Mouse (Mus musculus): ENCODE results near the gene Gga2.

The Gga2 gene

GRCm38 (mm10) chr7:122020667-122021354, at the start of gene Gga2:
TSS of gene Gga2 (minus strand) at chr7:122021222.
- DNase-seq (ENCODE audit: low read depth): peak; percentile 85

DNA sequence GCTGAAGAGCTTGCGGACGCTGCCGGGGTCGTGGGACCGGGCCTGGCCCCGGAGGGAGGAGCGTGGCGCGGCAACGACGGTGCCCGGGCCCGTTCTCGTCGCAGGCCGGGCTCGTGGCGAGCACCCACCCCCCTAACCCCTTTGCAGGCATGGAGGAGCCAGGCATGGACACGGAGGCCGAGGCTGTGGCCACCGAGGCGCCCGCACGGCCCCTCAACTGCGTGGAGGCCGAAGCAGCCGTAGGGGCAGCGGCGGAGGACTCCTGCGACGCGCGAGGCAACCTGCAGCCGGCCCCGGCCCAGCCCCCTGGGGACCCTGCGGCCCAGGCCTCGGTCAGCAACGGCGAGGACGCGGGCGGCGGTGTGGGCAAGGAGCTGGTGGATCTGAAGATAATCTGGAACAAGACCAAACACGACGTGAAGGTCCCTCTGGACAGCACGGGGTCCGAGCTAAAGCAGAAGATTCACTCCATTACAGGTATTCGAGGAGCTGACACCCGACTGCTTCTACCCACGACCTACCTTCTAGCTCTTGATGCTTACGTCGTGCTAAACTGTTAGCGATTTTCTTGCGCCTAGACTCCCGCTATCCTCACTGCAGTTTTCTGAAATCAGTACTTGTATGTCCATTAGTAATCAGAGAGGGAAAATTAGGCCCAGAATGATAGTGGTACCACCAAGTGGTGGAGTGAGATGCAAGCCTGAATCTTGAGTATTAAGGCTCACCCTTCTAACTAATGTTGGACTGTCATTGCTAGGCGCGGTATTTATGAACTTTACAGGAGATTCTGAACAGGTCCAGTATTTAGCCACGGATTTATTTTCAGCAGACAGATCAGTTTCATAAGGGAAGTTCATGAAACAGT, 46.7 kb upstream of the Gga2 start:
- DNase-seq (ENCODE audit: low read depth): peak; percentile 47

DNA sequence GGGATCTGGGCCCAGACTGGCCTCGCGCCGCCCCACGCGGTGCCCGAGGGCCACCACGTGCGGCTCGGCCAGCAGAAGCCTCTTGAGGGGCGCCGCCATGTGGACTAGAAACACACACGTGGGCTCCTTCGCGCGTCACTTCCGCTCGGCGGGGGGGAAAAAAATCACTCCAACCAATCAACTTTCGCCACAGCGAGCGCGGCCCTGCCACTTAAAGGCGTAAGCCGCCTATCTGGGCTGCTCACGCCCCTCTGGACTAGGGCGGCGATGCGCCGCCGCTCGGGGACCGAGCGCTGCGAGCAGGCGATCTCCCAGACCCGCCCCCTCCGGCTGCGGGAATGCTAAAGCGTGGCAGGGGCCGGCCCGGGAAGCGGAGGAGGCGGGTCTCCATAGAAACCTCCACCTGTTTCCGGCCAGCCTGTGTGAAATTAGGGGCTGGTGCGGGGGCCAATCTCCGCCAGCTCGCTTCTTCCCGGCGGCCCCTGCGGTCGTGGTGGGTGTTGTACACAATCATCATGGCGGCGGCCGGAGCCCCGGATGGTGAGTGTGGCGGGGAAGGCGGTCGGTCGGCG, 46.0 kb upstream of the Gga2 start, which contains the start of the genes Ubfd1 and Ears2:
Ubfd1 (plus strand) TSS at position 231 of the 572 bp plus-strand sequence.
Ears2 (minus strand) TSS at position 319 of the 572 bp plus-strand sequence.
- peak; percentile 97 for DNase-seq (ENCODE audit: low read depth)

GRCm38 (mm10) chr7:122066102-122066944, 45.3 kb upstream of the Gga2 start:
- DNase-seq (ENCODE audit: low read depth): no peak

- DNase-seq (ENCODE audit: low read depth): no peak
These were observed 44.6 kb upstream of the Gga2 start for GRCm38 (mm10) chr7:122065656-122066055.

DNA sequence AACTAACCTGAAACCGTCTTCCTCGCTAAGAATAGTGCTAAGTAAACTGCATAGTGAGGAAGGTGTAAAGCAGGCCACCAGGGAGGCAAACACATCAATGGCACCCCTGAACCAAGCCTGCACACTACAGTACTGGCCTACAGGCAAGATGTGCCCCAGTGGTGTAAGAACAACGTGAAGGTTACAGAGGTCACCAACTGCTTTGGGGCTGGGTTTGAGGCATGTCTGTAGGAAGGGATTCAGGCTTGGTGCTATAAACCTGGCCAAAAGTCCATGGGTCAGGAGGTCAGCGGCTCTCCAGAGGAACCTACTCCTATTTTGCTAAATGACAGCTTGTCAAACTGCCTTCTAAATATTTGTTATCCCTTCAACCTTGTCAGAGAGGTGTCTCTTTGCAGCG, 35.6 kb upstream of the Gga2 start:
- DNase-seq (ENCODE audit: low read depth): no peak

GRCm38 (mm10) chr7:122050834-122051233, 29.8 kb upstream of the Gga2 start:
- DNase-seq (ENCODE audit: low read depth): no peak

DNA sequence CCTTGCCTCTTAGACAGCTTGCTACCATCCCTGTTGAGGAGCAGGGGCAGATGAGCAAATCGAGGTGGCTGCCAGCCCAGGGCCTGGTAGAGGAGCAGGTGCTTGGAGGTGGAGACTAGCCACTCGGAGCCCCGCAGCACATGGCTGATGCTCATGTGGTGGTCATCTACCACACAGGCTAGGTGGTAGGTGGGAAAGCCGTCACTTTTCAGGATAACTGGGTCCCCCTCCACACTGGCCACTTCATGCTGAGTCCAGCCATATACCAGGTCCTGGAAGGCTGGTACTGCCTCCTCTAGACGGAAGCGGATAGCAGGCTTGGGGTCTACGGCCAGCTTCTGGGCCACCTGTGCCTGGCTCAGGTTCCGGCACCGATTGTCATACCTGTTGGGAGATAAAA, 27.2 kb upstream of the Gga2 start:
- no peak for DNase-seq (ENCODE audit: low read depth)

DNA sequence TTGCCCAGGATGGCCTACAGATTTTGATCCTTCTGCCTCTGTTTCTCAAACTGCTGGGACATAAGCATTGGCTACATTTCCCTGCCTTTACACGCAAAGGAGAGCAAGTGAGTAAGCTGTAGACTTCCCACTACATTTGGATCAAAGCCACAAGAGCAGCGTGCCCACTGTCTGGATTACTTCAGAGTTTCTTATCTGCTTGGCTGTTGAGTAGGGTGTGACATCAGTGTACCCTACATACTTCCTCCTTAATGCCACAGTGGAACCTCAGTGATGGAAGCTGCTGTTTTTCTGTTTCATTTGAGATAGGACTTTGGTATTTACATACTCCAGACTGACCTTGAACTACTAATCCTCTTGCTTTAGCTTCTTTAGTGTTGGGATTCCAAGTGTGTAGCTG, 25.8 kb upstream of the Gga2 start:
- DNase-seq (ENCODE audit: low read depth): no peak

DNA sequence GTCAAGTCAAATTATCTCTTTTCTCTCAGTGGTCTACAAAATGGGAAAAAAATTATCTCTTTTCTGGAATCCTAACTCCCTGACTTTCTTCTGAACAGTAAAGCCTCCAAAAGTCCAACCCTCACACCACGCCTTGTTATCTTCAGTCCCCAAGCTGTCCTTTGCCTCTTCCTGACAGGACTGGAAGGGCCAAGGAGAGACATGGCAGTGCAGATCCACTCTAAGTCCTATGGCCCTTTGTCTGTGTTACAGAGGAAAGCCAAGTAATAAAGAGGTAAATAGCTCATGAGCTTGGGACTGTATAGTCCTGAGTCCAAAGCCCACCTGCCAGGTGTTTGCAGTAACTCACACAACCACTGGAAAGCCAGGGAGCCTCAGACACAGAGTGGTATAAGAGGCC, 24.7 kb upstream of the Gga2 start:
- no peak for DNase-seq (ENCODE audit: low read depth)

DNA sequence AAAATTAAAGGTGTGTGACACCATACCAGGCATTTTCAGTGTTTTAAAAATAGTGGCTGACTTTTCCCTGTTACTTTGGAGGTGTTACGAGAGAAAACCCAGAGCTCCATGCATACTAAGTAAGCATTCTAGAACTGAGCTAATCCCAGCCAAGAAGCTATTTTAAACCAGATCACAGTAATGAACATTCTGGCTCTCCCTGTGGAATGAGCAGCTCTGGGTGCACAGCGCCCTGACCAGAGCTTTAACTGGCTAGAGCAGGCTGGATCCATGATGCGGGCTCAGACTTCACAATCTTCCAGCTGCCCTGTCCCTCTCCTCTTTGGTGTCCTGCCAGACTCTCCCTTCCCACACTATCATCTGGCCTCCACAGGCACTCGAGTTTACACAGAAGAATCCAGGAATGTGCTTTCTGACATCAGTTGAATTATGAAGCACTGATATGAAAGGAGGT, 24.2 kb upstream of the Gga2 start:
- no peak for DNase-seq (ENCODE audit: low read depth)

DNA sequence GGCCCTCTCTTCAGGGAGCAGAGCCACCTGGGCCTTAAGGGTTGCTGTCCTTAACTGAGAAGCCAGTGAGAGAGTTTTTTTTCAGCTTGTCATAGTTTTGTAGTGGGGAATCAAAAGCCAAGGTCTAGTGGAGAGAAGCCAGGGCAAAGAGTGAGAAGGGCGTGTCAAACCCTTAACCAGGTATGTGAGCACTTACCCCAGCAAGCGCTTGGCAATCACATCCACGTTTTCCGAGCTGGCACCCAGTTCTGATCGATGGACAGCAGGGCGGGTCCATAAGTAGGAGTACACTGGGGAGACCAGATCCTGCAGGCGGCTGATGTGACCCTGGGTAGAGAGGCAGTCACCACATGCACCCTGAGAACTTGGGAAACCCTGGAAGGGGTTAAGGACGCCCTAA, 23.1 kb upstream of the Gga2 start:
- DNase-seq (ENCODE audit: low read depth): no peak

DNA sequence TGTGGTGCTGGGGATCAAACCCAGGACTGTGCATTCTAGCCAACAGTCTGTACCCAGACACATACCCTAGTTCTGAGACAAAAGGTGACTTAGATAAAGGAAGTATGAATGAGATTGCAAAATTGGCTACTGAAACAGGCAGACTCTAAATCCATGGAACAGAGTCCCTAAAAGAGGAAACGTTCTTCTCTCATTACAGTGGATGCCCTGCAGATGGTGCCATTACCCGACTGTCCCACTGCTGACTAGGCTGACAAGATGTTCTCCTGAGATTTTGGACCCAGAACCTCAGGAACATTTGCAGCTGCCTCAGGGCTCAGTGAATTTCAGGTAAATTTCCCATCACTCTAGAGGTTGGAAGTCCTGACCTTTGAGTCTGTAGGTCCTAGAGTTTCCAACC, 13.3 kb upstream of the Gga2 start:
- DNase-seq (ENCODE audit: low read depth): no peak

DNA sequence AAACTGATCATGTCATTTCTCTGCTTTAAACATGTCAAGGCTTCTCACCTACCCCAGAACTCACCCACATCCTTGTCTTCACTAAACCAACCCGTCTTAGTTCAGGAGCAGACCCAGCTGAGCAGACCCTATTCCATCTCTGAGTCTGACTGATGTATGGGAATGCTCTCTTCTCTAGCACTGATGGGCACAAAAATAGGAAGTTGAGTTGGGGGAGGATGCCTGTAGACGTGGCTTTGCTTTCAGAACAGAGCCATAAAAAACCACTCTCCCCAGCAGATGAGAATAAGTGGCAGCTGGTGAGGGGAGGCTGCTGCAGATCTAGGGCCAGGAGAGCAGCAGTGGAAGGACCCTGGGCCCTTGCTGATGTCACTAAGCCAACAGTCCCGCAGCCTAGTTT, 12.3 kb upstream of the Gga2 start:
- DNase-seq (ENCODE audit: low read depth): no peak

- no peak for DNase-seq (ENCODE audit: low read depth)
These were observed 1.1 kb upstream of the Gga2 start for GRCm38 (mm10) chr7:122022131-122022530.

GRCm38 (mm10) chr7:122020273-122020666, 752 bp downstream of the Gga2 start:
- no peak for DNase-seq (ENCODE audit: low read depth)

- no peak for DNase-seq (ENCODE audit: low read depth)
These were observed 2.0 kb downstream of the Gga2 start for GRCm38 (mm10) chr7:122018978-122019377.

- DNase-seq (ENCODE audit: low read depth): no peak
These were observed 2.8 kb downstream of the Gga2 start for GRCm38 (mm10) chr7:122018247-122018646.

GRCm38 (mm10) chr7:122015734-122016133, 5.3 kb downstream of the Gga2 start:
- no peak for DNase-seq (ENCODE audit: low read depth)

DNA sequence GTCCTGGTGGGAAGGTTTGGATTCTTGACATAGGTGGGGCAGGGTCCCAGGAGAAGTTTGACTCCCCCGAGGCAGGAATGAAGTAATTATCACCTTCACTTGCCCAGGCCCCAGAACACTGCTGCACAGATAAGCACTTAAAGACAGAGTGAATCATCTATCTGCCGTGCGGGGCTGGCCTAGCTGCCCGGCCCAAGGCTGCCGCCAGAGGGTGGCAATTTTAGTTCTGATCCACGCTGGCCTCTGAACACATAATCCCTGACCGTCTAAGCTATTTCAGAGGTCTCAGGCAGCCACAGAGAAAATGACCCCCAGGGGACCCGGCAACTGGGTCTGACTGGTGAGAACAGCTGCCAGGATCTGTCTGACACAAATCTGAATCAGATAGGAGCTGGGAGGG, 5.9 kb downstream of the Gga2 start:
- DNase-seq (ENCODE audit: low read depth): no peak

DNA sequence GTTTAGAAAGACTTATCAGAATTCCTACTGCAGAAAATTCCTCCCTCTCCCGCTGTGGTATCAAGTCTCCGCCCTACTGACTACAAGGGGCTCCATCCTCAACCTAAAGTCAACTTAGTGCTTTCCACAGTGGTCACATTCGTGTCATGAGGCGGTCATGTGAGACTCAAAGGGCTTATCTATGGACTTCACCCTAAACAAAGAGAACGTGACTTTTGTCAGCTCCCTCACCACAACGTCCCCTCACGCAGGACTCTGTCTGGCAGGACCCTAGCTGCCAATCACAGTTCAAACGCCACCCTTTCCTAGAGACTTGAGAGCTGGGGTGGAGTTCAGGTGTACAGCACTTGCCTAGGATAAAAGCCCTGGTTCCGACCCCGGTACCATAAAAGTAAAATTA, 8.1 kb downstream of the Gga2 start:
- DNase-seq (ENCODE audit: low read depth): no peak

GRCm38 (mm10) chr7:122012370-122012769, 8.7 kb downstream of the Gga2 start:
- no peak for DNase-seq (ENCODE audit: low read depth)

Data from induced T-regulatory cell, adult 2 months (primary cell).